Mouse (Mus musculus): ENCODE data around the gene Msrb3.

GRCm38 (mm10) chr10:120735722-120736507, 163.0 kb downstream of the Msrb3 start:
- no peak for TF ChIP-seq CTCF (IDR thresholded peaks at IDR 0.05; ENCODE audit: low read depth, low read length)
- no peak for TF ChIP-seq GATA1 (IDR thresholded peaks at IDR 0.05; ENCODE audit: borderline replicate concordance, low read length)
- no peak for TF ChIP-seq POLR2AphosphoS5 (IDR thresholded peaks at IDR 0.05; ENCODE audit: insufficient replicate concordance, low read depth, low read length)
- TF ChIP-seq GATA2 (IDR thresholded peaks at IDR 0.05; ENCODE audit: borderline replicate concordance, low read depth, low read length): no peak

Data from G1E (cell line).